Mouse (Mus musculus) bone marrow macrophage, adult 2 months (primary cell): ENCODE data around the gene Dhx32.

Source experiments
- CTCF ChIP-seq: IDR thresholded peaks from 2 replicates; pipeline ENCODE4 v1.5.1; 2012; ENCODE audit warnings: low read depth, mild to moderate bottlenecking, low read length, moderate library complexity
- POLR2A ChIP-seq: IDR thresholded peaks from 2 replicates; pipeline ENCODE4 v1.6.1; 2012; ENCODE audit warnings: mild to moderate bottlenecking, low read depth, low read length, borderline replicate concordance

- no peak for TF ChIP-seq CTCF
- TF ChIP-seq POLR2A, result no peak
Measured at GRCm38 (mm10) chr7:133776626-133776996, 5.9 kb downstream of the Dhx32 start, which contains the start of gene Fank1.
